Mouse (Mus musculus): Measurements from ENCODE around the gene Cstb.

GRCm38 (mm10) chr10:78383567-78383966 is 41.9 kb upstream of the Cstb start:
- TF ChIP-seq CTCF (IDR thresholded peaks at IDR 0.05; ENCODE audit: low read depth): no peak
- no peak for TF ChIP-seq EP300 (optimal IDR thresholded peaks at IDR 0.05)

All from stomach, postnatal 0 days (tissue).